Mouse (Mus musculus) brain, embryonic 14.5 days (tissue): Measurements from ENCODE around the gene Fcho1.

Experiments used
- CTCF ChIP-seq: fragments of 200-500 bp; IDR thresholded peaks from 2 replicates; pipeline ENCODE4 v1.5.1; 2012; ENCODE audit warnings: inconsistent platforms, mild to moderate bottlenecking, moderate library complexity, borderline replicate concordance; ENCODE audit not compliant: insufficient read depth, insufficient read length; ENCODE audit errors: extremely low read depth
- POLR2A ChIP-seq: fragments of 200-500 bp; IDR thresholded peaks from 2 replicates; pipeline ENCODE4 v1.6.1; 2012; ENCODE audit warnings: mild to moderate bottlenecking, inconsistent platforms, borderline replicate concordance; ENCODE audit not compliant: poor library complexity, insufficient read depth, insufficient read length, severe bottlenecking; ENCODE audit errors: extremely low read depth

DNA sequence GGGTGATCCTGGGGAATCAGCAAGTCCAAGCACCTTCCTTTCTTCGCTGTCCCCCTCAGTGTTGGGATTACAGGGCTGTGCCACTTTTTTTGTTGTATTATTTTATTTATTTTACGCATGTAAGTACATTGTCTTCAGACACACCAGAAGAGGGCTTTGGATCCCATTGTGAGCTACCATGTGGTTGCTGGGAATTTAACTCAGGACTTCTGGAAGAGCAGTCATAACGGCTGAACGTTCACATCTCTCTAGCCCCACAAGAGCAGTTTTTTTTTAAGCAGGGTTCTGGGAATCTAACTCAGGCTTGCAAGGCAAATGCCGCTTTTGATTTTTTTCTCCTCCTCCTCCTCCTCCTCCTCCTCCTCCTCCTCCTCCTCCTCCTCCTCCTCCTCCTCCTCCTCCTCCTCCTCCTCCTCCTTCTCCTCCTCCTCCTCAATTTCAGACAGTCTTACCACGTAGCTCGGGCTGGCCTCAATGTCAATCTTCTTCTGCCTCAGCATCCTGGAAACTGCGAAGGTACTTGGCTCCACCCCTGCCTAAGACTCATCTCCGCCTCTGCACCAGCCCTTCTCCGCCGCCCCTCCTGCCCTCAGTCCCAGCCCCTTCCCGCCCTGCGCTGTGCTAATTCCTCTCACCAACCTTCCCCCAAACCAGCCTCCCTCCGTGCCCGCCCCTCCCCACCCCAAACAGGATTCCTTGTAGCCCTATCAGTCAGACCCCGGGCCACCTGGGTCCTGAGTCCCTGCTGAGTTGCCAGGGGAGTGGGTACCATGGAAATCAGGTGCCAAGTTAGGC lies 3.5 kb upstream of the Fcho1 start:
- TF ChIP-seq CTCF (no peak), POLR2A (no peak)
